Mouse (Mus musculus) gastrocnemius, postnatal 14 days (tissue): ENCODE data around the gene 2210408I21Rik. TPM values are rescaled to one million over a fixed set of nuclear protein-coding genes. Genes with fewer than 3 reads are reported as not detected.

ENCODE experiments used
- total RNA-seq, 2 experiments: library from RNA; stranded (reverse); gene quantifications; 2 replicates each; pipeline ENCODE4 v1.2.3; 2021

The 2210408I21Rik gene
- total RNA-seq, 2 experiments from 2014 or later: 2.8 to 3.6 TPM

Other genes with a start within 250 kb of the 2210408I21Rik start
- gene Slf1, start 67 bp upstream of the 2210408I21Rik start, total RNA-seq: 1 to 10 TPM; 4.1 to 4.7 TPM